Mouse (Mus musculus) bone marrow, adult 2 months (tissue): ENCODE measurements around the gene Mex3d.

ENCODE experiments used
- CTCF ChIP-seq: fragments of 200-500 bp; IDR thresholded peaks from 2 replicates; pipeline ENCODE4 v1.5.1; 2011; ENCODE audit warnings: low read length, control low read depth; ENCODE audit not compliant: control insufficient read depth, insufficient read depth
- POLR2A ChIP-seq: fragments of 200-500 bp; IDR thresholded peaks from 2 replicates; pipeline ENCODE4 v1.6.1; 2011; ENCODE audit warnings: low read depth, mild to moderate bottlenecking, control low read depth, low read length, borderline replicate concordance; ENCODE audit not compliant: control insufficient read depth

DNA sequence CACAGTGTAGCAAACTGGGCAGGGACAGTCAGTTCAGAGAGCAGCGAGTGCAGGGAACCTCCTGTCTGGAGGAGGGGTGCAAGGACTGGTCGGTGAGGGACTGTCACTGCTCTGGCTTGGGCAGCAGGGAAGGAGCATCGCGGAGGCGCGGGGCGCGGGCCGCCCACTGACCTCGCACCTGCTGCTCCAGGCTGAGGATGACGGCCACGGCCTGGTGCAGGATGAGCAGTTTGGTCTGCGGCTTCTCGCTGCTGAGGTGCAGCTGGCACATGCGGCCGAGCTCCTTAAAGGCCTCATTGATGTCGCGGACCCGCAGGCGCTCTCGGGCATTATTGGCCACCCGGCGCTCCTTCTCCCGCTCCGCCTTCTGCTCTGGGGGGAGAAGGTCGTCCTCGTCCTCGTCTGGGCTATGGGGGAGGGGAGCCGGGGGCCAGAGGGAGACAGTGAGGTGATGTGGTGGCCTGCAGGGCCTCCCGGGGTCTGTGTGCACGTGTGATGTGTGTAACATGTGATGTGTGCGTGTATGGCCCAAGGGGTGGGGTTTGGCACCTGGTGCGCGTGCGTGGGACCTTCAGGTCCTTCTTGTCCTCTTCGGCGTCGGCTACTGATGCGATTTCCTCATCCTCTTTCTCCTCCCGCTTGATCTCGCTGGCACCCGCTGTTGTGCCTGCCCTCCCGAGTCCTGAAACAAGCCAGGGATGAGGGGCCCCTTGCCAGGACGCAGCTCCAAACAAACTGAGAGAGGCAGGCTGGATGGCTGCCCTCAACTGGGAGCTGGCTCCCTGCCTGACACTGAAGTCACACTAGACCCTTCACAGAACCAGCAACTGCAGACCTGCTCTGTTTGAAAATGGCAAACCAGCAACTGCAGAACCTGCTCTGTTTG is 25.4 kb upstream of the Mex3d start:
- TF ChIP-seq POLR2A, result peak; percentile 20; the same call in 1 of the 2 replicates
- no peak for TF ChIP-seq CTCF
